Mouse (Mus musculus): Measurements from ENCODE around the gene Fbxo46. TPM values are rescaled to one million over a fixed set of nuclear protein-coding genes. Genes with fewer than 3 reads are reported as not detected.

Fbxo46 gene
- polyA plus RNA-seq, 1 experiment, result 7.6 TPM

DNA sequence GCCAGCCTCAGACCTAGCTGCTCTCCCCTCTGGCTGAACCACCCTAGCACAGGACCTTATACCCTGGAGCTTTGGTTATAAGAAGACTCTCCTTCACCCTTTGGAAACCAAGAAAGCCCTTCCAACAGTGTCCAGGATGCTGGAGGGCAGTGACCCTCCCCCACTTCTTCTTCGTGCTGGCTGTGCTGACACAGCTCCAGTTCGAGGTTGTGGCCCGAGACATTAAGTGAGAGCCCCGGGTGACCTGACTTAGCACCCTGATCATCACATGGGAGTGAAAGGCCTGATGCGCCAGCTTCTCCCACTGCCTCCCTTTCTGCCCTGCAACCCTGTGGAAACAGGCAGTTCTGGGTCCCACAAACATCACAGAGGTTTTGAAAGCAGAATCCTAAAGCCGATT lies 34.2 kb upstream of the Fbxo46 start:
- no peak overlapping the region for H3K27ac ChIP-seq (ENCODE audit: insufficient read depth, low read length)
- H3K4me3 ChIP-seq (replicated peaks; ENCODE audit: insufficient read depth, low read depth, low read length), result no peak overlapping the region
- TF ChIP-seq POLR2A (IDR thresholded peaks at IDR 0.05; ENCODE audit: borderline replicate concordance, insufficient read depth, low read length) (no peak), CTCF (IDR thresholded peaks at IDR 0.05; ENCODE audit: borderline replicate concordance, insufficient read depth, low read depth, low read length) (no peak)
- H3K4me1 ChIP-seq (ENCODE audit: control insufficient read depth, insufficient read depth, low read length), result no peaks in the 10 kb centered on the region
- no peak for DNase-seq
- 25% methylated on average over 6 of the region's 6 CpGs for WGBS
- H3K27me3 ChIP-seq (ENCODE audit: control insufficient read depth, insufficient read depth, low read length), result no peaks in the 10 kb centered on the region

DNA sequence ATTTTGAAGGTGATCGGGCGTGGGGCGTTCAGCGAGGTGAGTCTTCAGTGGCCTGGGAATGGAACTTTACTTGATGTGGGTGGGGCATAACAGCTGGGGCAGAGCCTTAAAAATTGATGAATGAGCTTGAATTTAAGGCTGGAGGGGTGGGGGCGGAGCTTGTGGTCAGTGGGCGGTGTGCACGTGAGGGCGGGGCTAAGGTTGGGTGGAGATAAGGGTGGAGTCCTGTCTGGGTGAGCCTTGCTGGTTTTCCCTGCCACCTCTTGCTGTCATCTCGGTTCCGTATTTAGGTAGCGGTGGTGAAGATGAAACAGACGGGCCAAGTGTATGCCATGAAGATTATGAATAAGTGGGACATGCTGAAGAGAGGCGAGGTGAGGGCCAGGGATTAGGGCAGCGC lies 33.6 kb upstream of the Fbxo46 start:
- H3K27me3 ChIP-seq (ENCODE audit: control insufficient read depth, insufficient read depth, low read length), result no peaks in the 10 kb centered on the region
- 29% methylated on average over 14 of the region's 14 CpGs for WGBS
- H3K27ac ChIP-seq (ENCODE audit: insufficient read depth, low read length), result no peak overlapping the region
- no peak overlapping the region for H3K4me3 ChIP-seq (replicated peaks; ENCODE audit: insufficient read depth, low read depth, low read length)
- no peaks in the 10 kb centered on the region for H3K4me1 ChIP-seq (ENCODE audit: control insufficient read depth, insufficient read depth, low read length)
- TF ChIP-seq CTCF (IDR thresholded peaks at IDR 0.05; ENCODE audit: borderline replicate concordance, insufficient read depth, low read depth, low read length) (no peak), POLR2A (IDR thresholded peaks at IDR 0.05; ENCODE audit: borderline replicate concordance, insufficient read depth, low read length) (no peak)
- no peak for DNase-seq

DNA sequence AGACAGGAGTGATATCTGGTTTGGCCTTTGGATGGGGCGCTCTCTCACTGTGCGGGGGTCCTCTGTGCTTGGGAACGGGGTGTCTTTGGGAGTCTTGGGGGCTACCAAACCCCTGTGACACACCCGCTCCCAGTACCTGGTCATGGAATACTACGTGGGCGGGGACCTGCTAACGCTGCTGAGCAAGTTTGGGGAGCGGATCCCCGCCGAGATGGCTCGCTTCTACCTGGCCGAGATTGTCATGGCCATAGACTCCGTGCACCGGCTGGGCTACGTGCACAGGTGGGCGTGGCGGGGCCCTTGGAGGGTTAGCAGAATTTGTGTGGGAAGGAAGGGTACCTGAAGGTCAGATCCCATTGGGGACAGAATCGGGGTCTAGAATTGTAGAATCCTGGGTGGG lies 32.9 kb upstream of the Fbxo46 start:
- WGBS, result 78% methylated on average over 18 of the region's 18 CpGs
- no peak for DNase-seq

DNA sequence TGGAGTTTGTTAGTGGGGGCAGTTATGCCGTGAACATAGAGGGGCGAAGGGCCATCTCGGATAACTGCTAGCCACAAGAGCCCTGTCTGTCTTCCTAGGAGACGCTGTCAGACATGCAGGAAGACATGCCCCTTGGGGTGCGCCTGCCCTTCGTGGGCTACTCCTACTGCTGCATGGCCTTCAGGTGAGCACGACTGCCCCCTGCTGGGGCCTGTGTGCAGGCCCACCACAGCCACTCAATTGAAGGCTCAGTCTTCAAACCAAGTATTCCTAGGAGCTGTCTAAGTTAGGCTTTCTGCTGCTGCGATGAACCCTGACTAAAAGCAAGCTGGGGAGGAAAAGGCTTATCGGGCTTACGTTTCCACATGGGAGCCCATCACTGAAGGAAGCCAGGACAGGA lies 30.8 kb upstream of the Fbxo46 start:
- no peak overlapping the region for H3K4me3 ChIP-seq (replicated peaks; ENCODE audit: insufficient read depth, low read depth, low read length)
- DNase-seq, result peak; percentile 43 to 52
- H3K4me1 ChIP-seq (ENCODE audit: control insufficient read depth, insufficient read depth, low read length), result no peaks in the 10 kb centered on the region
- H3K27me3 ChIP-seq (ENCODE audit: control insufficient read depth, insufficient read depth, low read length), result no peaks in the 10 kb centered on the region
- H3K27ac ChIP-seq (ENCODE audit: insufficient read depth, low read length), result no peak overlapping the region
- TF ChIP-seq POLR2A (IDR thresholded peaks at IDR 0.05; ENCODE audit: borderline replicate concordance, insufficient read depth, low read length) (no peak), CTCF (IDR thresholded peaks at IDR 0.05; ENCODE audit: borderline replicate concordance, insufficient read depth, low read depth, low read length) (peak; percentile 71)
- WGBS, result 34% methylated on average over 10 of the region's 10 CpGs

More for the DNA sequence above, 32.9 kb upstream of the Fbxo46 start:
- Histone ChIP-seq H3K27ac (ENCODE audit: insufficient read depth, low read length) (no peak overlapping the region), H3K4me3 (replicated peaks; ENCODE audit: insufficient read depth, low read depth, low read length) (no peak overlapping the region), H3K4me1 (ENCODE audit: control insufficient read depth, insufficient read depth, low read length) (no peaks in the 10 kb centered on the region), H3K27me3 (ENCODE audit: control insufficient read depth, insufficient read depth, low read length) (no peaks in the 10 kb centered on the region)
- no peak for TF ChIP-seq POLR2A (IDR thresholded peaks at IDR 0.05; ENCODE audit: borderline replicate concordance, insufficient read depth, low read length)
- no peak for TF ChIP-seq CTCF (IDR thresholded peaks at IDR 0.05; ENCODE audit: borderline replicate concordance, insufficient read depth, low read depth, low read length)

DNA sequence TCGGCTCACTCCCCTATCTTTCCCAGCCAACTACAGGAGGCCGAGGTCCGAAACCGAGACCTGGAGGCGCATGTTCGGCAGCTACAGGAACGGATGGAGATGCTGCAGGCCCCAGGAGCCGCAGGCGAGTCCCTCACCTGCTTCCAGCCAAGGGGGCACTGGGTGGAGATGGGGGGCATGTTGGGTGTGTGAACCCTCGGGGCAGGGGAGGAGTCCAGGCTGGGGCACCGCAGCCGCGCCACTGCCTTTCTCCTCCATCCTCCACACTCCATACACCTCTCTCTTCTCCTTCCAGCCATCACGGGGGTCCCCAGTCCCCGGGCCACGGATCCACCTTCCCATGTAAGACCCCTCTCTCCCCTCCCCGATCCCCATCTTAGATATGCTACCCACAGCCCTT lies 27.7 kb upstream of the Fbxo46 start:
- no peak for DNase-seq
- Histone ChIP-seq H3K27ac (ENCODE audit: insufficient read depth, low read length) (no peak overlapping the region), H3K27me3 (ENCODE audit: control insufficient read depth, insufficient read depth, low read length) (peaks cover 1% of the 10 kb centered on the region; the same call in 1 of the 2 replicates), H3K4me1 (ENCODE audit: control insufficient read depth, insufficient read depth, low read length) (no peaks in the 10 kb centered on the region), H3K4me3 (replicated peaks; ENCODE audit: insufficient read depth, low read depth, low read length) (no peak overlapping the region)
- 68% methylated on average over 17 of the region's 17 CpGs for WGBS
- TF ChIP-seq CTCF (IDR thresholded peaks at IDR 0.05; ENCODE audit: borderline replicate concordance, insufficient read depth, low read depth, low read length) (no peak), POLR2A (IDR thresholded peaks at IDR 0.05; ENCODE audit: borderline replicate concordance, insufficient read depth, low read length) (no peak)

DNA sequence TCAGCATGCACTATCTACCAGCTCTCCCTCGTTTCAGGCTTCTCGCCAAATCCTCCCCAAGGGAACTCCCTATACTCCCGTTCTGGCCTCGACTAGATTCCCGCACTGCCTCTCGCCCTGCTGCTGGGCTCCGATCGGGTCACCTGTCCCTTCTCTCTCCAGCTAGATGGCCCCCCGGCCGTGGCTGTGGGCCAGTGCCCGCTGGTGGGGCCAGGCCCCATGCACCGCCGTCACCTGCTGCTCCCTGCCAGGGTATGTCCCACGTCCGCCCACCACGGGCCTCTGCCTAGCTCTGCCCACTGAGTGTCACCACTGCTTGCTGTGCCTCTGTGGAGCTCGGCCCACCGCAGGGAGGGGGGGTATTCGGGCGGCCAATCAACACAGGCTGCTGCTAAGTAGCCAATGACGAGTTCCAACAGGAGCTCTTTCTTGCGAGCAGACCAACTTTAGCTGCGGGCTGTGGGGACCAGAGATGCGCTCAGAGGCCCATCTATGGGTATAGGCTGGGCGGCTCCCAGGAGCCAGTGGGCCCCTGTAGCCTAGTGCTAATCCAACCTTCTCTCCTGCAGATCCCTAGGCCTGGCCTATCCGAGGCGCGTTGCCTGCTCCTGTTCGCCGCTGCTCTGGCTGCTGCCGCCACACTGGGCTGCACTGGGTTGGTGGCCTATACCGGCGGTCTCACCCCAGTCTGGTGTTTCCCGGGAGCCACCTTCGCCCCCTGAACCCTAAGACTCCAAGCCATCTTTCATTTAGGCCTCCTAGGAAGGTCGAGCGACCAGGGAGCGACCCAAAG lies 27.1 kb upstream of the Fbxo46 start:
- no peak for DNase-seq
- Histone ChIP-seq H3K27ac (ENCODE audit: insufficient read depth, low read length) (no peak overlapping the region), H3K27me3 (ENCODE audit: control insufficient read depth, insufficient read depth, low read length) (peaks cover 1% of the 10 kb centered on the region; the same call in 1 of the 2 replicates), H3K4me3 (replicated peaks; ENCODE audit: insufficient read depth, low read depth, low read length) (no peak overlapping the region), H3K4me1 (ENCODE audit: control insufficient read depth, insufficient read depth, low read length) (no peaks in the 10 kb centered on the region)
- TF ChIP-seq CTCF (IDR thresholded peaks at IDR 0.05; ENCODE audit: borderline replicate concordance, insufficient read depth, low read depth, low read length), result no peak
- TF ChIP-seq POLR2A (IDR thresholded peaks at IDR 0.05; ENCODE audit: borderline replicate concordance, insufficient read depth, low read length), result no peak
- WGBS, result 20% methylated on average over 38 of the region's 38 CpGs

DNA sequence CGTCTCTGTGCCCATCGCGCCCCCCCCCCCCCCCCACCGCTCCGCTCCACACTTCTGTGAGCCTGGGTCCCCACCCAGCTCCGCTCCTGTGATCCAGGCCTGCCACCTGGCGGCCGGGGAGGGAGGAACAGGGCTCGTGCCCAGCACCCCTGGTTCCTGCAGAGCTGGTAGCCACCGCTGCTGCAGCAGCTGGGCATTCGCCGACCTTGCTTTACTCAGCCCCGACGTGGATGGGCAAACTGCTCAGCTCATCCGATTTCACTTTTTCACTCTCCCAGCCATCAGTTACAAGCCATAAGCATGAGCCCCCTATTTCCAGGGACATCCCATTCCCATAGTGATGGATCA lies 26.5 kb upstream of the Fbxo46 start:
- TF ChIP-seq POLR2A (IDR thresholded peaks at IDR 0.05; ENCODE audit: borderline replicate concordance, insufficient read depth, low read length) (no peak), CTCF (IDR thresholded peaks at IDR 0.05; ENCODE audit: borderline replicate concordance, insufficient read depth, low read depth, low read length) (peak; percentile 74)
- peak; percentile 49 to 65 for DNase-seq
- H3K27ac ChIP-seq (ENCODE audit: insufficient read depth, low read length), result no peak overlapping the region
- H3K4me1 ChIP-seq (ENCODE audit: control insufficient read depth, insufficient read depth, low read length), result no peaks in the 10 kb centered on the region
- H3K27me3 ChIP-seq (ENCODE audit: control insufficient read depth, insufficient read depth, low read length), result peaks cover 1% of the 10 kb centered on the region; the same call in 1 of the 2 replicates
- WGBS, result 7% methylated on average over 15 of the region's 15 CpGs
- H3K4me3 ChIP-seq (replicated peaks; ENCODE audit: insufficient read depth, low read depth, low read length), result no peak overlapping the region

All from cerebellum, adult 2 months (tissue).